Mouse (Mus musculus) neutrophil, adult 65 days (primary cell): ENCODE results near the gene Flrt2. TPM values are rescaled to one million over a fixed set of nuclear protein-coding genes. Genes with fewer than 3 reads are reported as not detected.

ENCODE experiments used
- total RNA-seq: library from RNA; stranded (reverse); gene quantifications from 2 replicates; pipeline ENCODE4 v1.2.4, GENCODE M21; 2023

Flrt2 gene
- not detected in 2 replicates for total RNA-seq

DNA sequence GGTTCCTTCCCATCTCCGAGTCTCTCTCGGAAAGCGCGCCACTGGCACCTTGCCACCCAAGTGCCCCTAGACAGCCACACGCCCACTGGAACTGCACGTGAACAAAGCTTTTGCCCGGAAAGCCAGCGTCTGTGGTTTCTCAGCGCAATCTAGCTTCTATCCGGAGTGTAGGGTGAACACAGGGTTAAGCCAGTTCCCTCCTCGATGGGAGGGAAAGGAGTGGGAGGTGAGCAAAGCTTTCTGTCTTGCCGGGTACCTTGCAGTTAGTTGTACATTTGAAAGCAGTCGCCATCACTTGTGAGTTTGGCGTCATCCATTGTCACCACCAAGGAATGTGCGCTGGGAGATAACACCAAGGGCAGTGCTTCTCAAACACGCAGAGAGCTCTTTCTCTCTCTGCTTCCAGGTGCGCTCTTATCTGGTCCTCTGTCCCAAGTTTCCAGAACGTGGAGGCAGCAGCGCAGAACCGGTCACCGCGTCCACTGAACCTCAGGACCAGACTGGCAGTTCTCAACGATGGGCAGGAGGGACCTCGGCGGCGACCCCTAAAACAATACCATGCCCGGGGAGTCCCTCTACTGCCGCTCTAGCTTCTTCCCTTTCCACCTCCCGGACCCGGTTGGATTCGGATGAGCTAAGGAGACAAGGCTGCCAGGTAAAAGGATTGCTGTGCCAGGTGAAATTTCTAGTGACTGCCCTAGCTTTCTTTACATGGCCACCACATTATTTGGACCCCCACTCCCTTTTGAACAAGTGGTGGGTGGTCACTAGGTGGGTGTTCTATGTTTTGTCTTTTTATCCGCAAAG is at the start of gene Flrt2:
Gene Flrt2 (plus strand): TSS at position 266 of the 807 bp plus-strand sequence.

